Mouse (Mus musculus) E14TG2a.4 (cell line): Measurements from ENCODE around the gene Impdh2.

Experiments used
- CTCF ChIP-seq: conservative IDR thresholded peaks from 2 replicates; pipeline ENCODE4 v1.5.1; 2014; ENCODE audit warnings: low read length
- POU5F1 ChIP-seq: IDR thresholded peaks from 2 replicates; pipeline ENCODE4 v1.6.1; 2014; ENCODE audit warnings: low read length, borderline replicate concordance

DNA sequence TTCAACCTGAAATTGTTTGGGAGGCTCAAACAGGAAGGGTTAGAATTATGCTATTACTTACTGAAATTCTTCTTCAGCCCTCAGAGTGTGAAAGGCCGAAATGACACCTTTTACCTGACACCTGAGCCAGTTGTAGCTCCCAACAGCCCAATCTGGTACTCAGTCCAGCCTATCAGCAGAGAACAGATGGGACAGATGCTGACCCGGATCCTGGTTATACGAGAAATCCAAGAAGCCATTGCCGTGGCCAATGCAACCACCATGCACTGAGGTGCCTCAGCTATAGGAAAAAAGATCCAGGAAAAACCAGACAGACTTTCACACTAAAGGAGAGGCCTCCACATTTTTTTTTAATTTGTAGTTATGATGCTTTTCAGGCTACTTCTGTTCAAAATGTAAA lies 917 bp upstream of the Impdh2 start:
- TF ChIP-seq CTCF (no peak), POU5F1 (no peak)
